Mouse (Mus musculus): ENCODE results near the gene Foxp1.
A peak's percentile ranks its signal among the peaks of the same experiment; 100 is the strongest.

DNA sequence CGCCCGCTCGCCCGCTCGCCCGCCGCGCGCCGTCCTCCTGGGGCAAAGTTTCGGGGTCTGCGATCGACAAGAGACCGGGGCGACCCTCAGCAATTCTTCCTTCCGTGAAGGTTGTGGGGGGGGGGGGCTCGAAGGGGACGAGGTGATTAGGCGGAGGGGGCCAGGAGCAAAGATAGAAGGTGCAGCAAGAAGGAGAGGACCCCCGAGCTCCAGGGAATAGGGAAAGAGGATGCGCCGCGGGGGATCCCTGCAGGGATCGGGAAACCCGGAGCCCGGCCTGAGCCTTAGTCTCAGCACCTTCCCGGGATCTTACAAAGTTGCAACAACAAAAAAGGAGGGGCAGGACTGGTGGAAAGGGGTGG lies 1.9 kb downstream of the Foxp1 start:
- TF ChIP-seq MYOG (IDR thresholded peaks at IDR 0.05; ENCODE audit: control insufficient read depth in 1 of 3, insufficient read depth in 1 of 3, insufficient read length in 2 of 3, low read depth in 2 of 3), result no peak
- peak; percentile 23 for TF ChIP-seq POLR2A (IDR thresholded peaks at IDR 0.05; ENCODE audit: insufficient read length, low read depth)
